Mouse (Mus musculus) megakaryocyte-erythroid progenitor cell, adult 5-6 weeks (primary cell): ENCODE measurements at regions not wholly inside any gene's neighbourhood (a gene's known extent, or its start where the extent isn't known, plus 50 kb on each side); places are given as distances from the start of the nearest gene placed in this dataset.

Source experiments
- ATAC-seq: replicated peaks from 2 replicates; pipeline ENCODE4 v1.8.0; 2016; ENCODE audit warnings: mild to moderate bottlenecking, inconsistent platforms; ENCODE audit not compliant: severe bottlenecking, poor library complexity, low FRiP score, low TSS enrichment

GRCm38 (mm10) chr8:109373977-109374376, 119.8 kb upstream of the Pmfbp1 start:
- ATAC-seq: no peak

DNA sequence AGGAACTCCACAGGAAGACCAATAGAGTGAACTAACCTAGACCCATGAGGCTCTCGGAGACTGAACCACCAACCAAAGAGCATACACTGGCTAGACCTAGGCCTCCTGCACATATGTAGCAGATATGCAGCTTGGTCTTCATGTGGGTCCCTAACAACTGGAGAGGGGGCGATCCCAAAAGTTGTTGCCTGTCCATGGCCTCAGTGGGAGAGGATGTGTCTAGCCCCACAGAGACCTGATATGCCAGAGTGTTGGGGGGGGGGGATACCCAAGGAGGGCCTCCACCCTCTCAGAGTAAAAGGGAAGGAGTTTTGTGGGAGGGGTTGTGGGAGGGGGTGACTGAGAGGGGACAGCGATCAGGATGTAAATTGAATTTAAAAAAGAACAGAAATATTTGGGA, 108.9 kb upstream of the Pmfbp1 start:
- ATAC-seq: no peak

DNA sequence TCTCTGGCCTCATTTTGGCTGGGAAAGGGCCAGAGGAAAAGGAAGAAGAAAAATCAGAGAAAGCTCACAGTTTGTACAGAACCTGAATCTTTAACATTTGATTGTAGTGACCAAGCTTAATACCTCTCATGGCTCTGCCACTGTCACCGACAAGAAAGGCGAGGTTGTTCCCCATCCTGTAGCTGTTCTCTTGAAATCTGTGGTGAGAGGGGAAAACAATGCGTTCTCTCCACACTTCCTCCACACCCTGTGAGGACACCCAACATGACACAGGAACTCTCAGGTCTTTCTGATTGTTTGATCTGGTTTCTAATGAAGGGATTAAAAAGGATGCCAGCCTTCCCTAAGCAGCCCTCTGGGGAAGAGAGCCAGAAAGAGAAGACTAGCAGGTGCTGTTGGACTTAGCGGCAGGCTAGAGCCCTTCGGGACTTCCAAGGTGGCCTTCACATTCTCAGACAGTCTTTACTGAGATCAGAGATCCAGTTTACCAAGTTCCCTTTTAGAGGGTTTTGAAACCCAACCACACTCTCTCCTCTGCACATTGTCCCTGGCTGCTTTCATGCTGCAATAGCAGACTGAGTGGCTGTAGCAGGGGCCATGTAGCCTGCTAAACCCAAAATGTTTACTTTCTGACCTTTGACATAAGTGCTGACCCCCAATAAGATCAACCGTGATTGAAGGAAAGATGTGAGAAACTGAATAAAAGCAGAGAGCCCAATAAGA, 98.5 kb upstream of the Pmfbp1 start:
- ATAC-seq: no peak

DNA sequence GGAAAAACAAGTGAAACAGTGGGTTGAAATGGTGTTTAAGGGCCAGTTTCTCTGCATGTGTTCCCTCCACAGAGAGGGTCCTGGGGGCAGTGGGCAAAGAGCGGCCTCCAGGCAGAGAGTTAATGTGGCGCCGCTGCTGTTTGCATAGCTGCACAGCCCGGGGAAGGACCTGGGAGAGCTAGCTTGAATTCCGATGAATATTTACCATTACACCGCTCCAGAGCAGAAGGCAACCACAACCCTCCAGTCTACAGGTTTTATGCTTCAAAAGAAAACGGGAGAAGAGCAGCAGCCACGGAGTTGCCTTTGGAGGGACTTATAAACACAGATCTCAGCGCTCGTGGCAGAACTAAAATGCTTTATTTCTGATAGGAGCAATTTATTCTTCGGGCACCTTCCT, 94.2 kb upstream of the Pmfbp1 start:
- ATAC-seq: no peak

DNA sequence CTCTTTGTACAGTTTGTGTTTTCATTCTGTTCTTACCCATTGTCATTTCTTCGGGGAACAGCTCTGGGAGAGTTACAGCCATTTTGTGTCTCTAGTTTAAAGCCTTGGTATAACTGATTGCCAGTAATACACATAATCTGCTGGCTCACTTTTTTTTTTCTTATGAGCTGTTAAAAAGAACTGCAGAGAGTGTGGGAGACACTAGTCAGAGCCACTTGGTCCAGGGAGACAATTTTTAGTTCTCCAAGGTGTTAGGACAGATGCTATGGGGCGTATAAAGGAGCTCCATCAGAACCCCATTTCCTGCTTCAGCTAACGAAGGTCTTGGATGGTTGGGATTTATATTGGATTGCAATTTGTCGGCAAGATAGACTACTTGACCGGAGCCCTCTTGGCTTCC, 93.6 kb upstream of the Pmfbp1 start:
- ATAC-seq: no peak

GRCm38 (mm10) chr8:109407913-109408312, 85.9 kb upstream of the Pmfbp1 start:
- no peak for ATAC-seq

DNA sequence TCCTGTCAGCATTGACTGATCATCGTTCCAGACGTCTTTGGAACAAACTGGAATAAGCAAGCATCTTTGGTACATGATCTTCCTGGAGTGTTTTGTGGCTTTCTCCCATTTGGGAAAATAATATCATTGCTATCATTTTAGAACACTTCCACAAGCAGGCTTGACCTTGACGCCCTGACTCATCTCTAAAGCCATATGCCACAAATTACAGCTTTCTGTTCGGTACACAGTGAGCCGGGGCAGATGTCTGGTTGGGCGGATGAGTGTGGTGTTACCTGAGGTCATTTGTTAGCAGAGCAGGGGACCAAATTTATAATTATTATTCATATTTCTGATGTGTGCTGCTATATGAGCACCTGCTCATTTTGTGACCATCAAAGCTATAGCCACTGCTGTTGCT, 83.3 kb upstream of the Pmfbp1 start:
- ATAC-seq: no peak

- ATAC-seq: no peak
Observed at GRCm38 (mm10) chr8:109413386-109413785, 80.4 kb upstream of the Pmfbp1 start.

- ATAC-seq: no peak
Observed at GRCm38 (mm10) chr8:109415315-109415714, 78.5 kb upstream of the Pmfbp1 start.

GRCm38 (mm10) chr8:109415906-109416305, 77.9 kb upstream of the Pmfbp1 start:
- no peak for ATAC-seq

GRCm38 (mm10) chr8:109416327-109417100, 77.3 kb upstream of the Pmfbp1 start:
- no peak for ATAC-seq

DNA sequence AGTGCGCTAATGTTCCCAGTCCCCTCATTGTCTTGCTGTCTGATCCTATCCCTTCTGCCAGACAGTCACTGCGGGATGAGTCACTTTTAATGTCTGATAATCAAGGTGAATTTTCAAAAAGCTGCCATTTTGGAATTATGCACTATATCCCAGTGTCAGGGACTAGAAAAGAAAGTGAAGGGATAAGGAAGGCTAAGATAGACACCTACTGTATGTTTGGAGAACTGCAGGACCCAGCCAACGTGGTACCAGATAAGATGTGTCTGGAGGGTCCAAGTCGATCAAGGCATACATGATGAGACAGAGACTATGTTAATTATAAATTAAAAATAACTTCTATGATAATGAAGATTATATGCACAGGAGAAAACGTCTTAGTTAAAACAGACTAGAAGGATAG, 76.6 kb upstream of the Pmfbp1 start:
- 0 out of 2 replicates have a peak, but pooled peaks have one; percentile 50 for ATAC-seq

DNA sequence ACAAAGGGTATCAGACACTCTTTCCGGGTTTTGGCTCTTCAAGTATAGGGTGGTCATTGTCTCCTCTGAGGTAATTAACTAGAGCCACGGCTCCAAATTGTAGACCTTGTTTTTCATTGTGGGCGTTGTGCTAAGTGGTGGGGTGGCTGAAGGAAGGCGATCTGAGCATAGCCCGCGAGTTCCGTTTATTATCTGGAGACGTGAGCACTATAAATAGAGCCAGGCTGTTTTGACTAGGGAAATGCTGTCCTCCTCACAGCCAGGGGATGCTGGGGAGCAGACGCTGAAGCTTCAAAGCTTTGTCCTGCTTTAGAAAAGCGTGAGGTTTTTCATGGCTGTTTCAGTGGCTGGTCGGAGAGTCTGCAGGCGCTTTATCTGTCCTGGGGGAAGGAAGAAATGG, 75.9 kb upstream of the Pmfbp1 start:
- ATAC-seq: no peak

- no peak for ATAC-seq
Observed at GRCm38 (mm10) chr8:109419029-109419596, 74.7 kb upstream of the Pmfbp1 start.

DNA sequence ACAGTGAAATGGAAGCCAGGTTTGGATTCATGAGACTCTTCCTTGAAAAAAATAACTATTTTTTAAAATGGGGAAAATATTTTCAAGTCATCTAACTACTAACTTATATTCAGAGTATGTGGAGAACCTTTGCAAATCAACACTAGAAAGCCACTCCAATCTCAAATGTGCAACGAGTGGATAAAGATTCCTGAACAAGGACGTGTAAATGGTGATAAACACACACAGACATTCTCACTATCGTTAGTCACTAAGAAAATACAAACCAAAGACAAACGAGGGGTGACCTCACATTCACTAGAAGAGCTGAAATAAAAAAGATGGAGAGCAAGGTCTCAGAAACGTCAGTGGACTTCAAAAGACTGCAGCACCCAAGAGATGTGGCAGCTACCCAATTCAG, 69.8 kb upstream of the Pmfbp1 start:
- no peak for ATAC-seq

- no peak for ATAC-seq
Observed at GRCm38 (mm10) chr8:109428551-109428950, 65.3 kb upstream of the Pmfbp1 start.

GRCm38 (mm10) chr8:109434538-109434937, 59.3 kb upstream of the Pmfbp1 start:
- ATAC-seq: no peak

DNA sequence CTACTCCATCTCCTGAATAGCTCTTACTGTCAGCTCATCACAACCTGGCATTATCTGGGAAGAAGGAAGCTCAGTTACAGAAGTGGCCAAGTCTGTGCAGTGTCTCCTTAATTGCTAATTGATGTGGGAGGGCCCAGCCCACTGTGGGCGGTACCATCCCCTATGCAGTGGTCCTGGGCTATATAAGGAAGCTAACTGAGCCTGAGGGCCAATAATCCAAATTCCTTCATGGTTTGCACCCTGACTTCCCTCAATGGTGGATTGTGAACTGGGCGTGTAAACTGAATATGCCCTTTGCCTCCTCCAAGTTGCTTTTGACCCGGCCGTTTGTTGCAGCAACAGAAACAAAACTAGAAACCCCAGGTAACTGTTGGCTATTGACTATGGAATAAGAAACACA, 57.8 kb upstream of the Pmfbp1 start:
- ATAC-seq: no peak

GRCm38 (mm10) chr8:109436830-109437567, 56.8 kb upstream of the Pmfbp1 start:
- ATAC-seq: no peak

- ATAC-seq: no peak
Observed at GRCm38 (mm10) chr8:109438531-109438930, 55.3 kb upstream of the Pmfbp1 start.
